Mouse (Mus musculus) ES-E14 (cell line): ENCODE measurements around the gene Camkk2. TPM values are rescaled to one million over a fixed set of nuclear protein-coding genes. Genes with fewer than 3 reads are reported as not detected.
A peak's percentile ranks its signal among the peaks of the same experiment; 100 is the strongest.

Source experiments
- DNase-seq: peaks from one replicate; pipeline ENCODE4 v3.0.0-alpha.2; 2013; ENCODE audit warnings: low read depth, low spot score
- H3K27ac ChIP-seq: 2 replicates; pipeline ENCODE4 v1.5.1; 2012; ENCODE audit warnings: low read depth, mild to moderate bottlenecking, low read length, moderate library complexity, mixed read lengths; ENCODE audit not compliant: poor library complexity, insufficient read depth, severe bottlenecking
- H3K36me3 ChIP-seq: 2 replicates; pipeline ENCODE4 v1.6.1; 2012; ENCODE audit warnings: mild to moderate bottlenecking, low read length, moderate library complexity, mixed read lengths; ENCODE audit not compliant: control insufficient read depth, poor library complexity, insufficient read depth, severe bottlenecking
- H3K4me1 ChIP-seq, 2 experiments: fragments of 150-350 bp in 1 of 2; sonication (generic) in 1 of 2; 2 replicates each; pipeline ENCODE4 v1.6.1; 2012; ENCODE audit warnings: low read length in 2 of 2, mild to moderate bottlenecking in 1 of 2, mixed read lengths in 1 of 2; ENCODE audit not compliant: control insufficient read depth in 2 of 2, insufficient read depth in 2 of 2, poor library complexity in 1 of 2
- H3K4me3 ChIP-seq, 2 experiments: fragments of 150-350 bp in 1 of 2; sonication (generic) in 1 of 2; 2 replicates each; pipeline ENCODE4 v1.5.1; 2012; ENCODE audit warnings: low read length in 2 of 2, low read depth in 1 of 2, mild to moderate bottlenecking in 1 of 2, mixed read lengths in 1 of 2; ENCODE audit not compliant: insufficient read depth in 1 of 2, poor library complexity in 1 of 2, severe bottlenecking in 1 of 2
- H3K9ac ChIP-seq: 2 replicates; pipeline ENCODE4 v1.6.1; 2012; ENCODE audit warnings: low read depth, mild to moderate bottlenecking, low read length, mixed read lengths; ENCODE audit not compliant: poor library complexity, insufficient read depth, severe bottlenecking
- H3K9me3 ChIP-seq: fragments of 150-350 bp; sonication (generic); 2 replicates; pipeline ENCODE4 v1.6.1; 2012; ENCODE audit warnings: low read depth, mild to moderate bottlenecking, low read length; ENCODE audit not compliant: control insufficient read depth, insufficient read depth
- CHD2 ChIP-seq: IDR thresholded peaks from 2 replicates; pipeline ENCODE4 v1.6.1; 2014; ENCODE audit warnings: mild to moderate bottlenecking, low read depth, low read length, inconsistent platforms
- HCFC1 ChIP-seq: IDR thresholded peaks from 2 replicates; pipeline ENCODE4 v1.6.1; 2012; ENCODE audit warnings: low read length, inconsistent platforms, borderline replicate concordance; ENCODE audit not compliant: insufficient read depth
- MAFK ChIP-seq: IDR thresholded peaks from 2 replicates; pipeline ENCODE4 v1.6.1; 2014; ENCODE audit warnings: mild to moderate bottlenecking, low read depth, low read length, inconsistent platforms; ENCODE audit not compliant: insufficient read depth
- ZC3H11A ChIP-seq: IDR thresholded peaks from 2 replicates; pipeline ENCODE4 v1.6.1; 2012; ENCODE audit warnings: low read depth, mild to moderate bottlenecking, inconsistent platforms, low read length, borderline replicate concordance
- ZNF384 ChIP-seq: IDR thresholded peaks from 2 replicates; pipeline ENCODE4 v1.6.1; 2012; ENCODE audit warnings: low read depth, low read length, inconsistent platforms
- in situ Hi-C, 2 experiments: fragments of 600-800 bp; cut with MboI; formaldehyde crosslinking; loops; one replicate each; pipeline ENCODE4 v1.15.1; 2025; ENCODE audit warnings: low sequenced_read_pairs in 2 of 2, inconsistent platforms in 1 of 2; ENCODE audit not compliant: unreplicated experiment in 2 of 2
- total RNA-seq: library from RNA; depleted of rRNA; stranded (reverse); fragments of 300-350 nt; gene quantifications from 2 replicates; pipeline ENCODE4 v1.2.3, GENCODE M21; 2012

The Camkk2 gene
- total RNA-seq, 1 experiment = 12.7 TPM

GRCm38 (mm10) chr5:122777322-122777721, 1.9 kb downstream of the Camkk2 start:
- Histone ChIP-seq H3K4me3 (no peak overlapping the region), H3K9ac (no peak overlapping the region), H3K4me1 (peaks cover 0 to 11% of the 10 kb centered on the region in 2 experiments; a peak in 3 of 4 replicates), H3K27ac (no peak overlapping the region), H3K36me3 (no peaks in the 10 kb centered on the region), H3K9me3 (no peaks in the 10 kb centered on the region)
- in situ Hi-C loops = no loop called here
- no peak for TF ChIP-seq CHD2
- no peak for TF ChIP-seq HCFC1
- TF ChIP-seq ZNF384 = no peak
- no peak for TF ChIP-seq ZC3H11A
- TF ChIP-seq MAFK = no peak
- DNase-seq = no peak

DNA sequence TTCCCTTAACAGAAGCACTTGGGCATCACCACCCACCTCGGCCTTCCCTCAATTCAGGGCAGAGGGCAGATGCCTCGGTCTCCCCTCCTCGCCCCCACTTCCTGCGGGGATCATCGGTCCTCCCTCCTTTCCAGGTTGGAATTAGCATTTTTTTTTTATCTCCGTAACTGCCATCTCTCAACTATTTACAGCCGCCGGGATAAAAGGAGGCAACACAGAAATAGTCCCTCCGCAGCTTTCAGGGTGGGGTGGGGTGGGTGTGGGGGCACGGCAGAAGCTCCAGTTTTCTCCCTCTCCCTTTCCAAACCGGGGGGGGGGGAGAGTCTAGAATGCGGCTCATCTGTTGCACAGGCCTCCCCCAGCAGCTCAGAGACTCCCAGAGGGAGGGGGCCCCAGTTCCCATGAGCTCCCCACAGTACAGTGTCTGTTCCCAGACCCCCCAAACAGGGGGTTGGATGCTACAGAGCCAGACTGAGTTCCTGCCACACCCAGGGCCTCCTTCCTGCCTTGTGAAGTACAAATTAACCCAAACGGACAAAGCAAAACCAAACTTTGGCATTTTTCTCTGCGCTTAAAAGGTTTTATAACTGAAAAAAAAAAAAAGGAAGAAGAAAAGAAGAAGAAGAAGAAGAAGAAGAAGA, 3.4 kb downstream of the Camkk2 start:
- no peaks in the 10 kb centered on the region for H3K9me3 ChIP-seq
- in situ Hi-C loops = no loop called here
- DNase-seq = no peak
- peak overlapping the region; percentile 37; the same call in 1 of the 2 replicates for H3K9ac ChIP-seq
- no peaks in the 10 kb centered on the region for H3K36me3 ChIP-seq
- TF ChIP-seq CHD2 = no peak
- 0 out of 2 replicates have a peak, but pooled peaks have one; percentile 31 for TF ChIP-seq ZNF384
- H3K4me1 ChIP-seq = peaks cover 3 to 12% of the 10 kb centered on the region in 2 experiments; a peak in 3 of 4 replicates
- H3K27ac ChIP-seq = no peak overlapping the region
- H3K4me3 ChIP-seq = peak overlapping the region; percentile 46 to 58

DNA sequence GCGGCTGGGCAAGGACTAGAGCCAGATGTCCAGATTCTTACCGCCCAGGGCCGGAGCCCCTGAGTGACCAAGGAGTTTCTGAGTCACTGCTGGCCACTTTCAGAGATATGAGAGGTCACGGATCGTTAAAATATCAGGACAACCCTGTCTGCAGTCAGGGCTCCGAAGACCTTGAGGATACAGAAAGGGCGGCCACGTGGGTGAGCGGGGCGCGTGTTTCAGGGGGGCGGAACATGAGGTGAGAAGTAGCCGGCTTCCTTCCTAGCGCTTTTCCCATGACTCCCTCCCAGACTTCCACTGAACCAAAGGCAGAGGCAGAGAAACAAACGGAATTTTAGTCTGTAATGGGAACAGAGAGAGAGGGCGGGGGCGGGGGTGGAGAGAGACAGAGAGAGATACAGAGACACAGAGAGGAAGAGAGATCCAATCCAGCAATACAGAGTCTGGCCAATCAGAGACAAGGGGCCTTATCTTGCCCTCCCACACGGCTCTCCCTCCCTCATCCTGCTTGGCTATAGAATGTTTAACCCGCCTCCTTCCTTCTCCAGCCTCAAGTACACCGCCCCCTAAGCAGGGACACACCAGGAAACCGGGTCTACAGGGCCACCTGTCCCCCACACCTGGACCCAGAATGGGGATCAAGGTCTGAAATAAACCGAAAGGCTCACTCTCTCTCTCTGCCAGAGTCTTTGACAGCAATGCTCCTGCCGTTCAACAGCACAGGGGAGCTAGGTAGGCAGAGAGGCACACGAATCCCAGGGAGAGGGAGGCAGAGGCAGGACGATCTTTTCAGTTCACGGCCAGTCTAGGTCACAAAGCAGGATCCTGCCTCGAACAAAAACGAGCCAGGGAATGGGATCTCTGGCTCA, 4.2 kb downstream of the Camkk2 start:
- Histone ChIP-seq H3K4me1 (peaks cover 5 to 12% of the 10 kb centered on the region in 2 experiments; a peak in 3 of 4 replicates), H3K36me3 (no peaks in the 10 kb centered on the region), H3K4me3 (peak overlapping the region; percentile 46 to 58), H3K9ac (peak overlapping the region; percentile 37; the same call in 1 of the 2 replicates), H3K9me3 (no peaks in the 10 kb centered on the region), H3K27ac (no peak overlapping the region)
- no peak for TF ChIP-seq MAFK
- peak; percentile 75 for DNase-seq
- in situ Hi-C loops = no loop called here

DNA sequence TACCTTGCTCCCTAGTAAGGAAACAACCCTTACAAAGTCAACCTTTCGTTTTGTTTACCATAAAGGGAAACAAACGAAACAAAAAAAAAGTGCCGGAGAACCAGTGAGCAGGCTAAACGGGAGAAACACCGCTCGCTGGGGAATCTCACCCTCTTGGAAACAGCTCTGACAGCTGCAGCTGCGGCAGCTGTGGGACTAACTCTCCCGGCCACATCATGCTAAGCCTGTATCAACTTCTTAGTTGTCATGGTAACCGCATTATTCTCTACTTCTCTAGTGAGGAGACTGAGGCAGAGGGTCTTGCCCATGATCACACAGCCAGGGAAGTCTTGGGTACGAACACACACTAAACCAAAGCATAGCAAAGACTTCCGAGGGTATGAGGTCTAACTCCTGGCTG, 5.5 kb downstream of the Camkk2 start:
- TF ChIP-seq MAFK = no peak
- TF ChIP-seq HCFC1 = no peak
- TF ChIP-seq ZNF384 = no peak
- in situ Hi-C loops = no loop called here
- H3K36me3 ChIP-seq = no peaks in the 10 kb centered on the region

More for the DNA sequence above, 5.5 kb downstream of the Camkk2 start:
- peaks cover 7 to 19% of the 10 kb centered on the region in 2 experiments for H3K4me1 ChIP-seq
- no peak overlapping the region for H3K9ac ChIP-seq
- no peaks in the 10 kb centered on the region for H3K9me3 ChIP-seq
- no peak for DNase-seq
- no peak overlapping the region for H3K4me3 ChIP-seq
- no peak overlapping the region for H3K27ac ChIP-seq
